Mouse (Mus musculus): ENCODE measurements around the gene Aloxe3.

GRCm38 (mm10) chr11:69095511-69096231, 30.0 kb upstream of the Aloxe3 start:
- TF ChIP-seq GATA1 (IDR thresholded peaks at IDR 0.05; ENCODE audit: low read length): no peak
- no peak for TF ChIP-seq TAL1 (IDR thresholded peaks at IDR 0.05; ENCODE audit: low read length)

Data from erythroblast, embryonic 14.5 days (primary cell).